Mouse (Mus musculus) embryonic facial prominence, embryonic 15.5 days (tissue): Measurements from ENCODE around the gene Igsf23. TPM values are rescaled to one million over a fixed set of nuclear protein-coding genes. Genes with fewer than 3 reads are reported as not detected.
"Not testable (repeated sequence)": the region's sequence is repeated elsewhere in the genome, so short reads cannot be mapped to it uniquely, and the experiment has no call there.

Experiments
- ATAC-seq: fragments of 200-750 bp; cut with Nextera tagmentation; 2 replicates; pipeline ENCODE4 v1.8.0; 2017; ENCODE audit warnings: low read depth, moderate TSS enrichment; ENCODE audit not compliant: insufficient number of reproducible peaks, low FRiP score, low TSS enrichment
- H3K27ac ChIP-seq: fragments of 300-500 bp; sonication (generic); replicated peaks from 2 replicates; pipeline ENCODE4 v1.5.1; 2015; ENCODE audit warnings: mild to moderate bottlenecking, inconsistent platforms
- H3K27me3 ChIP-seq: fragments of 300-500 bp; sonication (generic); 2 replicates; pipeline ENCODE4 v1.6.1; 2015; ENCODE audit warnings: inconsistent platforms
- H3K36me3 ChIP-seq: fragments of 300-500 bp; sonication (generic); 2 replicates; pipeline ENCODE4 v1.6.1; 2015; ENCODE audit warnings: mild to moderate bottlenecking, inconsistent platforms
- H3K4me1 ChIP-seq: fragments of 300-500 bp; sonication (generic); 2 replicates; pipeline ENCODE4 v1.6.1; 2015; ENCODE audit warnings: inconsistent platforms
- H3K4me2 ChIP-seq: fragments of 300-500 bp; sonication (generic); replicated peaks from 2 replicates; pipeline ENCODE4 v1.6.1; 2015; ENCODE audit warnings: mild to moderate bottlenecking, inconsistent platforms
- H3K4me3 ChIP-seq: fragments of 300-500 bp; sonication (generic); replicated peaks from 2 replicates; pipeline ENCODE4 v1.5.1; 2015; ENCODE audit warnings: mild to moderate bottlenecking, inconsistent platforms
- H3K9ac ChIP-seq: fragments of 300-500 bp; sonication (generic); 2 replicates; pipeline ENCODE4 v1.6.1; 2015; ENCODE audit warnings: inconsistent platforms
- H3K9me3 ChIP-seq: fragments of 300-500 bp; sonication (generic); replicated peaks from 2 replicates; pipeline ENCODE4 v1.6.1; 2016; ENCODE audit warnings: inconsistent platforms
- WGBS: fragments of 180-500 bp; shearing (Covaris S2); methylation state at CpG from one replicate; pipeline ENCODE4 v1.1.7; 2015; 5-methylcytosine and 5-hydroxymethylcytosine counted together
- polyA plus RNA-seq: library from polyadenylated mRNA; unstranded; fragments of >200 nt; fragmentation: Nextera tagmentation; extraction: Ambion mirVana; gene quantifications from 2 replicates; pipeline ENCODE4 v1.2.1, GENCODE M21; 2015

The Igsf23 gene
- polyA plus RNA-seq = 0.11 TPM in 1 of 2 replicates, not detected in the other

DNA sequence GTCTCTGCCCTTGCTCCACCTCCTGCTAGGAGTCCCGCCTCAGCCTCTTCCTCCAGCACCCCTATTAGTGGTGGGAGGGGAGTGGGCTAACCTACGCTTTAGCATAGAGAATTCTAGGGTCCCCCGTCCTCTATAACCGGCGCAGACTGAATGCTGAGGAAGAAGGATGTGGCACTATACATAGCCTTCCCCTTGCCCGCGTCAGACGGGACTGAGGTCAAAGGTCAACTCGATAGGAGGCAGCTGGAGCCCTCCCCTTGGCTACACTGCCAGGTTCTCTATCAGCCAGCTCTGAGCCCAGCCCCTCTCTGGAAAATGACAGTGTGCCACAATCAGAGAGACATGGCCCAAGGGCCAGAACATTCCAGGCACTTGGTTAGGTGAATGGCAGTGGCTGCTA is at the start of gene Igsf23:
Gene Igsf23, minus strand, starts transcription at position 168 of the 400 bp plus-strand sequence.
- no peaks in the 10 kb centered on the region for H3K4me1 ChIP-seq
- no peak within 1 kb of the TSS for H3K9ac ChIP-seq
- H3K9me3 ChIP-seq = no peaks in the 10 kb centered on the region
- H3K4me2 ChIP-seq = no peak within 1 kb of the TSS
- H3K27me3 ChIP-seq = no peaks in the 10 kb centered on the region
- H3K27ac ChIP-seq = no peak within 1 kb of the TSS
- H3K4me3 ChIP-seq = no peak within 1 kb of the TSS
- no peak for ATAC-seq
- 43% methylated on average over 9 of the region's 9 CpGs for WGBS
- H3K36me3 ChIP-seq = no peaks in the 10 kb centered on the region

DNA sequence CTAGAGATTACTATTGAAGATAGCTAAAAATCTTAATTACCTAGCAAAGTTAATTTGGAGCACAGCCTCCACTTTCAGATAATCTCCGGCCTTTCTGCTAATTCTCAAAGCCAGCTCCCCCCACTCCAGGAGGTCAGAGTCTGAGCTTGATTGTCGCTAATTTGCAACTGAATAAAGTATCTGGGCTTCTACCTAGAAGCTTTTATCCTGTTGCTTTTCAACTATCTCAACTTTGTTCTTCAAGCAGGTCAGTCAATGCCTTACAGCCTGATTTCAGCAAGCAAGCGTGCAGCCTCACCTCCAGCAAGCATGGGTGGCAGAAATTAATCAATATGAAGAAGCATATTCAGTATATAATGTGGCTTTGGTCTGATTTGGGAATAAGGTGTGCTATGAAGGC is 46.2 kb upstream of the Igsf23 start:
- WGBS = 63% methylated on average over 3 of the region's 3 CpGs
- not testable (repeated sequence) for H3K9ac ChIP-seq, H3K27ac ChIP-seq, H3K36me3 ChIP-seq, H3K4me3 ChIP-seq, H3K4me2 ChIP-seq, H3K4me1 ChIP-seq, H3K9me3 ChIP-seq, ATAC-seq, H3K27me3 ChIP-seq

DNA sequence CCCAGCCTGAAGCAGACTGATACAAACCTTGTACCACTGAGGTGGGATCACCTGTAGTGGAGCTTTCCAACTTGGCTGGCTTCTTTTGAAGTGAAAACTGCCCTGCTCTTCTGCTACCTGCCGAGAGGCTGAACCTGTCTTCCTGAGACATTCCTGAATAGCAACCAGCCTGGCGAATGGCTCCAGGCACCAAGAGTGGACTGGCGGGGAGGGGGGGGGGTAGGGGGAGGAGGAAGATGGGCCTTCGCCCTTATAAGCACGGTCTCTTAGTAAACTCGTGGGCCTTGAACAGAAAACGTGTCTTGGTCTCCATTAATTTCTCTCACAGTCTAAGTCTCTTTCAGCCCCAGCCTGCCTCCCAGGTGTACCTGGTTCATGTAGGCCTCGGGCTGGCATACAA is 40.6 kb upstream of the Igsf23 start, which contains the start of gene Nlrp9b:
Gene Nlrp9b, plus strand, starts transcription at position 301 of the 400 bp plus-strand sequence.
- H3K9ac ChIP-seq, H3K4me2 ChIP-seq, H3K27me3 ChIP-seq, H3K36me3 ChIP-seq, H3K4me1 ChIP-seq, ATAC-seq, H3K9me3 ChIP-seq, H3K27ac ChIP-seq, H3K4me3 ChIP-seq: not testable (repeated sequence)
- 59% methylated on average over 8 of the region's 8 CpGs for WGBS

DNA sequence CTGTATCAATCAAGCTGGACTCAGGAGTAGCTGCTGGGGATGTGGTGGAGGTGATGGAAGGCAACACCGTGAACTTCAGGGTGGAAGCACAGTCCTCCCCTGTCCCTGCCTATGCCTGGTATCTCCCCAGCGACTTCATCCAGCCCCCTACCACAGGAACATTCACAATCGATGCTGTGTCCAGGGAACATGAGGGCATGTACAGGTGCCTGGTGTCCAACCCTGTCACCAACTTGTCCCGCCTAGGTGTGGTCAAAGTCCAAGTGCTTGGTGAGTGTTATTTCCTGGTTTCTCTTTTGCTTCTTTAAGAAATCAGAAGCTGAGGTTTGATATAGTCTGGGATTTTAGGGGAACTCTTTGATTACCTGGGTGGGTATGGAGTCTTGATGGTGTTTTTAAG is 21.0 kb upstream of the Igsf23 start:
- no peak overlapping the region for H3K27ac ChIP-seq
- no peaks in the 10 kb centered on the region for H3K36me3 ChIP-seq
- no peak overlapping the region for H3K4me2 ChIP-seq
- H3K4me3 ChIP-seq = no peak overlapping the region
- ATAC-seq = no peak
- H3K27me3 ChIP-seq = no peaks in the 10 kb centered on the region
- H3K4me1 ChIP-seq = no peaks in the 10 kb centered on the region
- WGBS = 88% methylated on average over 4 of the region's 4 CpGs
- no peak overlapping the region for H3K9ac ChIP-seq
- H3K9me3 ChIP-seq = 0 out of 2 replicates have a peak, but pooled peaks cover 6% of the 10 kb centered on the region

DNA sequence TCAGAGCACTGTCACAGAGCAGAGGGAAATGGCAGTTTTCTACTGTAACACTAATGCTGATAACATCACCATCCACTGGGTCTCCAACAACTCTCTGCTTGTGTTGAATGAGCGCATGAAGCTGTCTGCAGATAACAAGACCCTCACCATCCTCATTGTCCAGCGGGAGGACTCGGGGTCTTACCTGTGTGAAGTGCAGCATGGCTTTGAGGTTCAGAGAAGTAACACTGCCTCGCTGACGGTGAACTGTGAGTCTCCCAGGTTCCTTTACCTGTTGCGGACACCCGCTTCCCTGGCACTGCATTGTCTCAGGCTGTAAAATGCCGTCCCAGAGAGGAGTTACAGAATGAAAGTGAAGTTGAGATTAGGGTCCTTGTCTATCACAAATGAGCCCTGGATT is 19.6 kb upstream of the Igsf23 start:
- Histone ChIP-seq H3K27me3 (no peaks in the 10 kb centered on the region), H3K4me3 (no peak overlapping the region), H3K9ac (no peak overlapping the region), H3K9me3 (0 out of 2 replicates have a peak, but pooled peaks cover 6% of the 10 kb centered on the region), H3K4me1 (no peaks in the 10 kb centered on the region), H3K27ac (no peak overlapping the region), H3K4me2 (no peak overlapping the region), H3K36me3 (no peaks in the 10 kb centered on the region)
- WGBS = 92% methylated on average over 8 of the region's 8 CpGs
- no peak for ATAC-seq

DNA sequence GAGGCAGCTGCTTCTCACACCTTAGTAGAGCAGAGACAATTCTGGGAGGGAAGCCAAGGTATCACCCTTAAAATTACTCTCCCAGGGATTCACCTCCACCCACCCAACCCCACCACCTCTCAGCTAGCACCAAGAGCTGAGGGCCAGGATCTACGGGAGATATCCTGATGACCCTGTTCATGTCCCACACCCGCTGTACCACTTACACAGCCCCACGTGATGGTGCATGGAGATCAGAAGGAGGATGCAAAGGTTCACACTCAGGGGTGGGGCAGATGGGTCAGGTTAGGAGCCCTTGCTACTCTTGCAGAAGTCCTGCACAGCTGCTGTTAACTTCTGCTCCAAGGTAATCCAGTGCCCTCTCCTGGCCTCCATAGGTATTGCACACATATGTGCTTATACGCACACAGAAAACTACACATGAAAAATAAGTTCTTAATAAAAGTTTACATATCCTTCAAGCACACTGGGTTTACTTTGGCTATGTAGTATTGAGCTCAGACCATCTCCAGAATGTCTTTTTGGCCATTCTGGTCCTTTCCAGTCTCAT is 19.1 kb upstream of the Igsf23 start:
- no peak overlapping the region for H3K9ac ChIP-seq
- no peak overlapping the region for H3K27ac ChIP-seq
- 0 out of 2 replicates have a peak, but pooled peaks cover 6% of the 10 kb centered on the region for H3K9me3 ChIP-seq
- ATAC-seq = no peak
- H3K36me3 ChIP-seq = no peaks in the 10 kb centered on the region
- WGBS = 94% methylated on average over 4 of the region's 4 CpGs
- H3K27me3 ChIP-seq = no peaks in the 10 kb centered on the region
- no peak overlapping the region for H3K4me3 ChIP-seq
- H3K4me1 ChIP-seq = no peaks in the 10 kb centered on the region
- H3K4me2 ChIP-seq = no peak overlapping the region

DNA sequence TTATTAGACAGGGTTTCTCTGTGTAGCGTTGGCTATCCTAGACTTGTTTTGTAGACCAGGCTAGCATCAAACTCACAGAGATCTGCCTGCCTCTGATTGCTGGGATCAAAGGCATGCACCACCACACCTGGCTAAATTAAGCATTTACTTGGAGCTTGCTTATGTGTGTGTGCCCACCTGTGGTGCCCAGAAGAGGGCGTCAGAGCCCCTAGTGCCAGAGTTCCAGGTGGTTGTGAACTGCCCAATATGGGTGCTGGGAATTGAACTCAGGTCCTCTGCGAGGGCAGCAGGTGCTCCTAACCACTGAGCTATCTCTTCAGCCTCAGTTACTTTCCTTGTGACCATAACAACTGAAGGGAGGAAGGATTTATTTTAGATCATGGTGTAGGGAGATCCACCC is 18.6 kb upstream of the Igsf23 start:
- H3K36me3 ChIP-seq = no peaks in the 10 kb centered on the region
- 0 out of 2 replicates have a peak, but pooled peaks cover 6% of the 10 kb centered on the region for H3K9me3 ChIP-seq
- WGBS = 81% methylated on average over 3 of the region's 3 CpGs
- H3K27ac ChIP-seq = no peak overlapping the region
- H3K9ac ChIP-seq = no peak overlapping the region
- no peak overlapping the region for H3K4me2 ChIP-seq
- H3K4me3 ChIP-seq = no peak overlapping the region
- H3K27me3 ChIP-seq = no peaks in the 10 kb centered on the region
- H3K4me1 ChIP-seq = no peaks in the 10 kb centered on the region
- no peak for ATAC-seq

DNA sequence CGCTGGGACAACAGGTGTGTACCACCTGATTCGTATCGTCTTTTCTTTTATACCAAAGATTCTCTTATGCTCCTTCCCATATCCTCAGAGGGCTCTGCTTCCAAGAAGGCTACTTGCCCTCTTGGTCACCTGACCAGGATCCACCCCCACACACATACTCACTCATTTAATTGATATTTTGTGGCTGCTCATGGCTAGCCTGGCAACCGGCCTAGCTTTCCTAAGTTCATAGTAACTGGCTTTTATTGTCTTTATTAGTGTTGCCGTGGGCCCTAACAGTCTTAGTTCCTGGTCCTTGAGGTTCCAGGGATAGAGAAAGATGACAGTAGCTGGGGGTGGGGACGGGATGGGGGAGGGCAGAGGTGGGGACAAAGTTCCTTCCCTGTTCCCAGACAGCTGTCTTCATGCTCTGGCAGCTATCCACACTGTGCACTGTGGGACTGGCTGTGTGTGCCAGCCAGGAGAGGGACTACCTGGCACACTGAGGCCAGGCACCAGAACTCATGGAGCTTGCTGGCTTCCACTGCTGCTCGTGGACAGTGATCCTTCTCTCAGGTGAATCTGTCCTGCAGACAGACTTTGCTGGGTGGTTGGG is 14.5 kb upstream of the Igsf23 start, which contains the start of gene Ceacam20:
Gene Ceacam20, plus strand, starts transcription at position 428 of the 595 bp plus-strand sequence.
- Histone ChIP-seq H3K36me3 (no peaks in the 10 kb centered on the region), H3K4me3 (no peak within 1 kb of the TSS), H3K4me1 (no peaks in the 10 kb centered on the region), H3K27ac (no peak within 1 kb of the TSS), H3K4me2 (no peak within 1 kb of the TSS), H3K9me3 (no peaks in the 10 kb centered on the region), H3K9ac (no peak within 1 kb of the TSS), H3K27me3 (no peaks in the 10 kb centered on the region)
- no peak for ATAC-seq
- WGBS = 82% methylated on average over 7 of the region's 7 CpGs

DNA sequence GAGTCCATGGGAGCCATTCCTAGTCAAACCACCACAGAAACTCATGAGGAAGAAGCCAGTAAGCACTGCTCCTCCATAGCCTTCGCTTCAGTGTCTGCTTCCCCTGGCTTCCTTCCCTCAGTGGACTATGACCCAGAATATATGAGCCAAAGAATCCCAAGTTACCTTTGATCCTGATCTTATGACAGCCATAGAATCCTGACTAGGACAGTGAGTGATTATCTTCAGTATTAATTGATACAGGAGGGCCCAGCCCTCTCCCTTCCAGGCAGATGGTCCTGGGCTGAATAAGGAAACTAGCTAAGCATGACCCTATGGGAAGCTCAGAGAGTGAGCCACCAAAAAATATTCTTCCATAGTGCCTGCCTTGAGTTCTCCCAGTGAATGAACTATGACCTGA is 11.9 kb upstream of the Igsf23 start:
- H3K27ac ChIP-seq = no peak overlapping the region
- no peak overlapping the region for H3K4me2 ChIP-seq
- H3K4me3 ChIP-seq = no peak overlapping the region
- no peaks in the 10 kb centered on the region for H3K27me3 ChIP-seq
- no peak for ATAC-seq
- H3K36me3 ChIP-seq = no peaks in the 10 kb centered on the region
- H3K4me1 ChIP-seq = no peaks in the 10 kb centered on the region
- 50% methylated on average over 1 of the region's 1 CpGs for WGBS
- H3K9me3 ChIP-seq = no peaks in the 10 kb centered on the region
- no peak overlapping the region for H3K9ac ChIP-seq

DNA sequence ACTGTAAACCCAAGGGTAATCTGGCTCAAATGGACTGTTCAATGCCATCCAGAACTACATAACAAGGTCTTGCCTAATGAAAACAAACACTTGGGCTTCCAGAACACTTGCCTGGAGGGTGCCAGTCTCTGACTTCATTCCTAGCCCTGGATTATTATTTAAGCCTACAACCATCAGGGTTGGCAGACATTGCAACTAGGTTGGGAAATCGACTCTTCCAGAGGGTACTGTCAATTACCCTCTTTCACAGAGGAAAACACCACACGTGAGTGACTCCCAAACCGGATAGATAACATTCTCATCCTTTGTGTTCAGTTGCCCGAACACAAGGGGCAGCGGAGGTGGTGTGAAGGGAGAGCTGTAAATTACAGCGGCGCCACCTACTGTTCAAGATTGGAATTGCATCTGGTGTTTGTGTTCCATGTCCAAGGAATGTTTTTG is 5.8 kb upstream of the Igsf23 start:
- 1% methylated on average over 7 of the region's 7 CpGs for WGBS
- no peak overlapping the region for H3K9ac ChIP-seq
- no peaks in the 10 kb centered on the region for H3K9me3 ChIP-seq
- no peaks in the 10 kb centered on the region for H3K27me3 ChIP-seq
- no peaks in the 10 kb centered on the region for H3K36me3 ChIP-seq
- no peak overlapping the region for H3K27ac ChIP-seq
- H3K4me2 ChIP-seq = no peak overlapping the region
- no peak overlapping the region for H3K4me3 ChIP-seq
- H3K4me1 ChIP-seq = no peaks in the 10 kb centered on the region
- ATAC-seq = no peak; the same call in 1 of the 2 replicates

DNA sequence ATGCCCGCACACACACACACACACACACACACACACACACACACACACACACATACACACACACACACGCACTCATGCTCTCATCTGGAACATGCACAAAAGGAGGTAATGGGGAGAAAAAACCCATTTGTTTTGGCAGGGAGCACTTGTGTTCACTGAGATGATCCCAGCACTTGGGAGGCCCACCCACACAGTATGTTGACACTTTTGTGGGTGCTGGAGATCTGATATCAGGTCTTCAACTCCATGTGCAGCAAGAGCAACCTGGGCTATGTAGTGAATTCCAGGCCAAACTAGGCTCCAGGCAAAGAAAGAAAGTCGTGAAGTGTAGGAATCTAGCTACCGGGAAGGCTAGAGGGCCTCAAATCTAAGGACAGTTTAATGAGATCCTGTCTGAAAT is 5.3 kb upstream of the Igsf23 start:
- Histone ChIP-seq H3K36me3 (no peaks in the 10 kb centered on the region), H3K4me1 (no peaks in the 10 kb centered on the region), H3K9me3 (no peaks in the 10 kb centered on the region), H3K4me2 (no peak overlapping the region), H3K27me3 (no peaks in the 10 kb centered on the region), H3K9ac (no peak overlapping the region), H3K4me3 (no peak overlapping the region), H3K27ac (no peak overlapping the region)
- 55% methylated on average over 4 of the region's 4 CpGs for WGBS
- no peak for ATAC-seq

DNA sequence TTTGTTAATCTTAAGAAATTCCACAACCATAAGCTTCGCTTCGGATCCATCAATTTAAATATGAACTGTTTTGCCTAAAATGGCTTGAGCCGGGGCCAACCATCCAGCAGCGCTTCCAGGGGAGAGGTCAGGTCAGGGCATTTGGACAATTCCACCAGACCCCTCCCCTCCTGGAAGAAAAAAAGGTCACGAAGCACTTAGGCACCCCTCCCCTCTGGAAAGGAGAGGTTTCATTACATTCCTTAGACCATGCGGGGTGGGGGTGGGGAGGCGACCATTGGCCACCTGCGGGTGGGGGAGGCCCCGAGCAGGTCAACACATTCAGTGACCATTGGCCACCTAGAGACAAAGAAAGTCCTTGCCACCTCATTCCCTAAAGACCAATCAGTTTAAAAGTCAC is 2.5 kb upstream of the Igsf23 start:
- Histone ChIP-seq H3K27ac (no peak overlapping the region), H3K27me3 (no peaks in the 10 kb centered on the region), H3K4me1 (no peaks in the 10 kb centered on the region), H3K9me3 (no peaks in the 10 kb centered on the region), H3K9ac (no peak overlapping the region), H3K4me2 (no peak overlapping the region), H3K36me3 (no peaks in the 10 kb centered on the region), H3K4me3 (no peak overlapping the region)
- 38% methylated on average over 9 of the region's 9 CpGs for WGBS
- no peak for ATAC-seq
